Mouse (Mus musculus) liver, postnatal 0 days (tissue): Measurements from ENCODE around the gene Etnk1.

Experiments used
- CTCF ChIP-seq: sonication (generic); IDR thresholded peaks from 2 replicates; pipeline ENCODE4 v1.5.1; 2016; ENCODE audit warnings: antibody characterized with exemption, low read depth
- EP300 ChIP-seq: IDR thresholded peaks from 2 replicates; pipeline ENCODE4 v1.6.1; 2016; ENCODE audit warnings: antibody characterized with exemption, low read depth, mild to moderate bottlenecking

DNA sequence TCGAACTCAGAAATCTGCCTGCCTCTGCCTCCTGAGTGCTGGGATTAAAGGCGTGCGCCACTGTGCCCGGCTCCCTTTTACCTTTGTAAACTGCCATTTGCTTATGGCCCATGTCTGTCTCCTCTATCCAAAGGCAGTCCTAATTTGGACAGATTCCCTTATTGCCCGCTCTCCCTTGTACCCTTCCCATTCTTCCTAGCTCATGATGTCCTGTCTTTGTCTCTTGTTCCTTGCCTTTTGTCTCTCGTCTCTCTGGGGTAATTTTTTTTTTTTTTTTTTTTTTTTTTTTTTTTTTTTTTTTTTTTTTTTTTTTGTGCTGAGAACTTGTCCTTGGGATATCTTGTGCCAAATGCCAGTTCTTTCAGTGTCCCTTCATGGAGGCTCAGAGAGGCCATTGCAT lies 46.4 kb downstream of the Etnk1 start:
- TF ChIP-seq CTCF (no peak), EP300 (no peak)
